8 mouse cellular contexts compared by ENCODE assay signal in the genomic region with DNA sequence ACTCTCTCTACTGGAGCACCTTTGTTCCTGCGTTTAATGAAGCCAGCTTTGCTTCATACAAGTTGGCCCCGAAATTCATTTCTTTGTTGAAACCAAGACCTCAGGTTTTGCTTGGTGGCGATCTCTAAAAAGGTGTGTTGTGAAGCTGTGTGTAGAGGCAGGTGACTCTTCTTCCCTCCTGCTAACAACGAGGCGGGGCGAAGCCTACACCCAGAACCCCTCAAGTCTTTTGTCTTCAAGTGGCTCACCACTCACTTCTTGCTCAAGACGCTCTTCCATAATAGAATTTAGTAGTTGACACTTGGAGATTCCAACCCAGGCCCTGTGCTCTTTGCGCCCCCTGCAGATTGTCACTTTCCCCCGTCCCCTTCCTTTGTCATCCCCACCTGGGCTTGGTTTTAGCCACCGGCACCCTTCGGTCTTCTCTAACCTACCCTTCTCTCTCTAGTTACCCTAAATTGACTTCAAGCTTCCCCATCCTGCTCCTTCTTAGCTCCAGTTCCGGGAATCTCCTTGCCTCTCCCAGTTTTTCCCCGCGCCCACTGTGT. TPM values are rescaled to one million over a fixed set of nuclear protein-coding genes. Genes with fewer than 3 reads are reported as not detected.
DNase-seq lines count a peak whose midpoint lies in the region; ATAC-seq and TF ChIP-seq lines count a peak whose summit lies in the region.

No protein-coding gene starts in this region.

- peaks cover 2% of the 10 kb centered on the region for H3K36me3 ChIP-seq in kidney, adult 2 months (ENCODE audit: control insufficient read depth, insufficient read depth, low read length)
- peaks cover 19% of the 10 kb centered on the region for H3K36me3 ChIP-seq in hindbrain, embryonic 12.5 days
- peaks cover 20% of the 10 kb centered on the region for H3K36me3 ChIP-seq in midbrain, embryonic 12.5 days

- no peak for TF ChIP-seq CTCF in kidney, adult 2 months (conservative IDR thresholded peaks at IDR 0.05; ENCODE audit: insufficient read depth, insufficient read length, low read depth, low read length)
- TF ChIP-seq CTCF in bone marrow macrophage, adult 2 months (IDR thresholded peaks at IDR 0.05; ENCODE audit: low read depth, low read length) = no peak; the same call in 1 of the 2 replicates

- peak; percentile 14; the same call in 1 of the 2 replicates for ATAC-seq in hindbrain, embryonic 12.5 days (ENCODE audit: low FRiP score)
- no peak; the same call in 1 of the 2 replicates for ATAC-seq in midbrain, embryonic 12.5 days (ENCODE audit: low FRiP score, low read depth)

- DNase-seq in kidney, adult 2 months = no peak
- DNase-seq in kidney, postnatal 10 days = no peak
- no peak for DNase-seq in retina, postnatal 1 day
- no peak for DNase-seq in frontal cortex, postnatal 14 days (ENCODE audit: low spot score in 2 of 2)
- DNase-seq in adrenal gland, postnatal 25 days = no peak

- H3K4me3 ChIP-seq in kidney, adult 2 months (ENCODE audit: insufficient read depth, low read depth, low read length) = peak overlapping the region; percentile 20
- H3K4me3 ChIP-seq in bone marrow macrophage, adult 2 months (ENCODE audit: insufficient read depth, low read length) = peak overlapping the region; percentile 41
- H3K4me3 ChIP-seq in hindbrain, embryonic 12.5 days = peak overlapping the region; percentile 82
- peak overlapping the region; percentile 89 for H3K4me3 ChIP-seq in midbrain, embryonic 12.5 days

- H3K9ac ChIP-seq in hindbrain, embryonic 12.5 days = peak overlapping the region; percentile 44; the same call in 1 of the 2 replicates
- peak overlapping the region; percentile 43 for H3K9ac ChIP-seq in midbrain, embryonic 12.5 days (replicated peaks)

- no peak for TF ChIP-seq POLR2A in kidney, adult 2 months (IDR thresholded peaks at IDR 0.05; ENCODE audit: low read depth, low read length)
- TF ChIP-seq POLR2A in bone marrow macrophage, adult 2 months (IDR thresholded peaks at IDR 0.05; ENCODE audit: borderline replicate concordance, low read depth, low read length) = no peak

- no peaks in the 10 kb centered on the region for H3K27me3 ChIP-seq in kidney, adult 2 months (replicated peaks; ENCODE audit: control insufficient read depth, insufficient read depth, low read length)
- H3K27me3 ChIP-seq in hindbrain, embryonic 12.5 days = no peaks in the 10 kb centered on the region; the same call in 1 of the 2 replicates
- peaks cover 12% of the 10 kb centered on the region for H3K27me3 ChIP-seq in midbrain, embryonic 12.5 days

- H3K9me3 ChIP-seq in hindbrain, embryonic 12.5 days (replicated peaks) = no peaks in the 10 kb centered on the region
- no peaks in the 10 kb centered on the region for H3K9me3 ChIP-seq in midbrain, embryonic 12.5 days

- H3K27ac ChIP-seq in kidney, adult 2 months (ENCODE audit: insufficient read depth, low read depth, low read length) = no peak overlapping the region
- H3K27ac ChIP-seq in bone marrow macrophage, adult 2 months (ENCODE audit: insufficient read depth, low read depth, low read length) = no peak overlapping the region
- peak overlapping the region; percentile 96 for H3K27ac ChIP-seq in hindbrain, embryonic 12.5 days
- peak overlapping the region; percentile 94 for H3K27ac ChIP-seq in midbrain, embryonic 12.5 days (replicated peaks)

- H3K4me1 ChIP-seq in kidney, adult 2 months (ENCODE audit: control insufficient read depth, insufficient read depth, low read length) = peaks cover 5% of the 10 kb centered on the region
- H3K4me1 ChIP-seq in bone marrow macrophage, adult 2 months (ENCODE audit: control insufficient read depth, insufficient read depth, low read length) = peaks cover 6% of the 10 kb centered on the region
- H3K4me1 ChIP-seq in hindbrain, embryonic 12.5 days = peaks cover 11% of the 10 kb centered on the region
- H3K4me1 ChIP-seq in midbrain, embryonic 12.5 days = peaks cover 17% of the 10 kb centered on the region

- WGBS in kidney, adult 2 months = 21% methylated on average over 14 of the region's 14 CpGs
- WGBS in hindbrain, embryonic 12.5 days = 12% methylated on average over 14 of the region's 14 CpGs
- WGBS in midbrain, embryonic 12.5 days = 13% methylated on average over 14 of the region's 14 CpGs

- peak overlapping the region; percentile 72 for H3K4me2 ChIP-seq in hindbrain, embryonic 12.5 days (replicated peaks)
- H3K4me2 ChIP-seq in midbrain, embryonic 12.5 days (replicated peaks) = peak overlapping the region; percentile 74

RNA-seq across cellular contexts. Expression of a gene that starts 0.5 kb away (rescaled TPM):
- polyA plus RNA-seq in kidney, adult 2 months (2012; rRNA removed) = 0.05 and 0.08 TPM in 2 replicates
- polyA plus RNA-seq in bone marrow macrophage, adult 2 months (2012; ENCODE audit: insufficient read depth, insufficient read length, missing spikeins) = not detected in 2 replicates
- 0.33 and 0.44 TPM in 2 replicates for polyA plus RNA-seq in hindbrain, embryonic 12.5 days (2016; fragmentation: Nextera tagmentation; extraction: Ambion mirVana)
- 0.21 and 0.40 TPM in 2 replicates for polyA plus RNA-seq in midbrain, embryonic 12.5 days (2016; fragmentation: Nextera tagmentation; extraction: Ambion mirVana)
- not detected in 2 replicates for total RNA-seq in adrenal gland, postnatal 25 days (2021)

RNA-seq across cellular contexts. Expression of a gene that starts 0.6 kb away (rescaled TPM):
- polyA plus RNA-seq in kidney, adult 2 months (2012; rRNA removed) = 22.6 and 24.0 TPM in 2 replicates
- polyA plus RNA-seq in bone marrow macrophage, adult 2 months (2012; ENCODE audit: insufficient read depth, insufficient read length, missing spikeins) = 31.0 and 33.2 TPM in 2 replicates
- polyA plus RNA-seq in hindbrain, embryonic 12.5 days (2016; fragmentation: Nextera tagmentation; extraction: Ambion mirVana) = 63.5 and 67.5 TPM in 2 replicates
- polyA plus RNA-seq in midbrain, embryonic 12.5 days (2016; fragmentation: Nextera tagmentation; extraction: Ambion mirVana) = 79.1 and 81.3 TPM in 2 replicates
- 25.9 and 33.4 TPM in 2 replicates for total RNA-seq in adrenal gland, postnatal 25 days (2021)

RNA-seq across cellular contexts. Expression of a gene that starts 56.2 kb away (rescaled TPM):
- 4.3 and 5.1 TPM in 2 replicates for polyA plus RNA-seq in kidney, adult 2 months (2012; rRNA removed)
- 1.8 and 2.1 TPM in 2 replicates for polyA plus RNA-seq in bone marrow macrophage, adult 2 months (2012; ENCODE audit: insufficient read depth, insufficient read length, missing spikeins)
- polyA plus RNA-seq in hindbrain, embryonic 12.5 days (2016; fragmentation: Nextera tagmentation; extraction: Ambion mirVana) = 4.9 and 5.2 TPM in 2 replicates
- 10.2 and 10.9 TPM in 2 replicates for polyA plus RNA-seq in midbrain, embryonic 12.5 days (2016; fragmentation: Nextera tagmentation; extraction: Ambion mirVana)
- 47.6 and 63.1 TPM in 2 replicates for total RNA-seq in adrenal gland, postnatal 25 days (2021)

Comparison
In these comparisons a context has a peak if more than half of its experiments do, and no peak if none do; other contexts are left out.
1. H3K27ac ChIP-seq: peak in hindbrain, embryonic 12.5 days (single experiment) and midbrain, embryonic 12.5 days (single experiment); none in kidney, adult 2 months (single experiment) and bone marrow macrophage, adult 2 months (single experiment).
2. H3K4me3 ChIP-seq: peak in every context shown above with its lines; median percentile 89 in midbrain, embryonic 12.5 days; 82 in hindbrain, embryonic 12.5 days; 41 in bone marrow macrophage, adult 2 months; 20 in kidney, adult 2 months.